Mouse (Mus musculus): ENCODE data around the gene Hist1h2ao. TPM values are rescaled to one million over a fixed set of nuclear protein-coding genes. Genes with fewer than 3 reads are reported as not detected.
"Not testable (repeated sequence)": the region's sequence is repeated elsewhere in the genome, so short reads cannot be mapped to it uniquely, and the experiment has no call there.

Hist1h2ao gene
- not detected in 2 replicates for polyA plus RNA-seq (2015; fragmentation: Nextera tagmentation; extraction: Ambion mirVana)

DNA sequence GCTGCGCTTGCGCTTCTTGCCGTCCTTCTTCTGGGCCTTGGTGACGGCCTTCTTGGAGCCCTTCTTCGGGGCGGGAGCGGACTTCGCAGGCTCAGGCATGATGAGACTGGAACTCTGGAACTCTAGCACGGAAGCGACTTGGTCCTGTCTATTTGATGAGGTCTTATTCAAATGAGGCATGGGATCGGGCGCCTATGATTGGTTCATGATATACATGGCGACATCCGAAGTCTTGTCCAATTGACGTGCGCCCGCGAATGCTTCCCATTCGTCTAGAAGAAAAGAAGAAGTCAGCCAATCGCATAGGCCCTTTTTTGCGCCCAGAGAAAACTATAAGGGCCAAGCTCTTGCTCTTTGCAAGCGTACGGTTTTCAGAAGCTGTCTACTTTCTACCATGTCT lies at the start of gene Hist1h2ao, which contains the start of gene Hist1h2bq:
TSS of gene Hist1h2ao (plus strand) at position 393 of the 400 bp plus-strand sequence.
TSS of gene Hist1h2bq (minus strand) at position 125 of the 400 bp plus-strand sequence.
- WGBS: no CpG with 5 or more reads among the region's 23 CpGs
- H3K4me3 ChIP-seq (replicated peaks; ENCODE audit: low read length): not testable (repeated sequence)
- peak; percentile 97 for ATAC-seq

DNA sequence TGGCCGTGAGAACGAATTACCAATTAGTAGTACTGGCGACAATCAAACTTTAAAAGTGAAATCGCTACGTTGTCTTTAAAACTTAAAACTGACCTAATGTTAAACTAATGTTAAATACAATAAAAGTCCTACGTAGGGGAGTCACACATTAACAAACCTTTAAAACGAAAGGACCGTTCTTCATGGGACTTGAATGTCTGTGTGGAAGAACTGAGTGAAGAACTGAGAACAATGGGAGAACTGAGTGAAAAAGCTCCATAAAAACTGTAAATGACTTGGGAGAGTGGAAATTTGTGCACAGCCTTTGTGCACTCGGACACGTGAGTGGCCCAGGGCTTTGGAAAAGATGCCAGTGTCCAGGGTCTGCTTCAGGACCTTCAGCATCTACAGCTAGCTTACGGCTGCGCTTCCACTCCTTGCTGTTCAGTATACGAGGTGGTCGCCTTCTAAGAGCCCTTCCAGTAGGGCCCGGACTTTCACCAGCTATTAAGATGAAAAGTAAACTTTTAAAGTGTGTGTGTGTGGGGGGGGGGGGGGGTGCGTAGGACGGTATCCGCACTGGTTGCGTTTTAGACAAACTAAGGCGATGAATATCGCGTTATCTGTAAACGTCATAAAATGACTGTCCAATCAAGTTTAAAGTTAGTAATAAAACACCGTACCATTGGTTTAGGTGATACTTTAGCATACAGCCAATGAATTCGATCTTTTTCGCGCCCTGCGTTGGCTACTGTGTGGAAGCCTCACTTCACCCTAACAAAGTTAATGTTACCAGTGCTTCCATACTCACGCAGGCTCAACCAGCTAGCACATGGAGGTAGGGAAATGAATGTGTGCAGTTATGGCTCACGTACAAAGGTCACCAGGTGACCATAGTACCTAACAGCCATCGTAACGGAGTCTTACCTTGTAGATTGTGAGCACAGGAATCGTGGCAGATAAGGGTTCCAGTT lies 31.2 kb upstream of the Hist1h2ao start:
- peak overlapping the region; percentile 71 for H3K9ac ChIP-seq (replicated peaks; ENCODE audit: low read depth, low read length)
- no peaks in the 10 kb centered on the region for H3K9me3 ChIP-seq (ENCODE audit: control insufficient read depth, low read length)
- no peaks in the 10 kb centered on the region for H3K27me3 ChIP-seq (replicated peaks; ENCODE audit: control insufficient read depth, insufficient read depth, low read length)
- H3K36me3 ChIP-seq (ENCODE audit: control insufficient read depth, insufficient read depth): no peaks in the 10 kb centered on the region
- ATAC-seq: peak; percentile 93
- WGBS: 3% methylated on average over 33 of the region's 33 CpGs
- peaks cover 28% of the 10 kb centered on the region for H3K4me1 ChIP-seq (replicated peaks; ENCODE audit: control insufficient read depth, insufficient read depth, low read length)
- peak overlapping the region; percentile 95 for H3K4me2 ChIP-seq (ENCODE audit: low read length)
- peak overlapping the region; percentile 87 for H3K27ac ChIP-seq (ENCODE audit: low read length)
- H3K4me3 ChIP-seq (replicated peaks; ENCODE audit: low read length): peak overlapping the region; percentile 71

More for the DNA sequence above, at the start of gene Hist1h2ao, which contains the start of gene Hist1h2bq:
- H3K4me2 ChIP-seq (ENCODE audit: low read length); H3K9ac ChIP-seq (replicated peaks; ENCODE audit: low read depth, low read length); H3K27me3 ChIP-seq (replicated peaks; ENCODE audit: control insufficient read depth, insufficient read depth, low read length); H3K4me1 ChIP-seq (replicated peaks; ENCODE audit: control insufficient read depth, insufficient read depth, low read length); H3K36me3 ChIP-seq (ENCODE audit: control insufficient read depth, insufficient read depth); H3K27ac ChIP-seq (ENCODE audit: low read length); H3K9me3 ChIP-seq (ENCODE audit: control insufficient read depth, low read length): not testable (repeated sequence)

DNA sequence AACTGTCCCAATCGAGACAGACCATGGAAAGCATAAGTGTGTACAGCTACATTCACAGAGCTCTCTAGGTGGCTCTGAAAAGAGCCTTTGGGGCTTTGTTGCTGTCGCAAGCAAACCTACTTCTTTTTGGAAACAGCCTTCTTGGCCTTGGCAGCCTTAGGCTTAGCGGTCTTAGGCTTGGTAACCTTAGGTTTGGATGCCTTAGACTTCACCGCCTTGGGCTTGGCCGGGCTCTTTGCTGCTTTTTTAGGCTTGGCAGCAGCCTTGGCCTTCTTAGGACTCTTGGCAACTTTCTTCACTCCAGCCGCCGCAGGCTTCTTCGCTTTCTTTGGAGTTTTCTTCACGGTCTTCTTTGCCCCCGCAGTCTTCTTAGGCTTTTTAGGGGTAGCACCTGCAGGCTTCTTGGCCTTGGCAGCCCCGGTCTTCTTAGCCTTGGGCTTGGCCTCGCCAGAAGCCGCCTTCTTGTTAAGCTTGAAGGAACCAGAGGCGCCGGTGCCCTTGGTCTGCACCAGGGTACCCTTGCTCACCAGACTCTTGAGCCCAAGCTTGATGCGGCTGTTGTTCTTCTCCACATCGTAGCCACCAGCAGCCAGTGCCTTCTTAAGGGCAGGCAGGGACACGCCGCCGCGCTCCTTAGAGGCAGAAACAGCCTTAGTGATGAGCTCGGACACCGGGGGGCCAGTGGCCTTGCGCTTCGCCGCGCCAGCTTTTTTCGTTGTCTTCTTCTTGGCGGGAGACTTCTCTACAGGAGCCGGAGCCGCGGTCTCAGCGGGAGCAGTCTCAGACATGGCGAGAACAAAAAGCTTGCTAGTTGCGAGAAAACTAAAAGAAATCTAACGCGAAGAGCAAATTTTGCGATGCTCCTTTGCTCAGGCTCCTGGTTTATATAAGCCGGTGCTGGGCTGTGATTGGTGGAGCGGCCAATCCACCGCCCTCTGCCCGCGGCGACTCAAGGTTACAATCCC lies 30.2 kb upstream of the Hist1h2ao start, which contains the start of gene Hist1h1b:
TSS of gene Hist1h1b (minus strand) at position 859 of the 965 bp plus-strand sequence.
- 0 out of 2 replicates have a peak, but pooled peaks have one; percentile 6 for ATAC-seq

DNA sequence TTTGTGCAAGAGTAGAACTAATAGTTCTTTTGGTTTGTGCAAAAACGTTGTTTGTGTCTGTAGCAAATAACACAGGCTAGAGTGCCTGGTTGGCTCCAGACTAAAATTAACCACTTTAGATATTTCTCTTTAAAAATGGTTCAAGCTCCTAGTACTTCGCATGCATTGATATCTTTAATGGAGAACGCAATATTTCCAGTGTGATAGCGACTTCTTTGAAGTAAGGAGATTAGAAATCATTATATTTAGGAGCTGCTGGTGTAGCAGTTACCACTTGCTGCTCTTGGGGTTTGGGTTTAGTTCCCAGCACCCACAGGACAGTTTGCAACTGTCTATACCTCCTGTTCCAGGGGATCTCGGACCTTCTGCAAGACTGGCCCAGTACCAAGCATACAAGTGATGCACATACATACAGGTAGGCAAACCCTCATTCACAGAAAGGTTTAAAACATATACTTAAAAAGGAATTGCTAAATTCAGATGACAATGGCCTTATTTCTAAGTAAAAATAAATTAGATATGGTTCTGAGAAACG lies 29.2 kb upstream of the Hist1h2ao start:
- H3K4me3 ChIP-seq (replicated peaks; ENCODE audit: low read length): no peak overlapping the region
- no peak for ATAC-seq
- peaks cover 37% of the 10 kb centered on the region for H3K4me1 ChIP-seq (replicated peaks; ENCODE audit: control insufficient read depth, insufficient read depth, low read length)
- no peaks in the 10 kb centered on the region for H3K27me3 ChIP-seq (replicated peaks; ENCODE audit: control insufficient read depth, insufficient read depth, low read length)
- no peaks in the 10 kb centered on the region for H3K36me3 ChIP-seq (ENCODE audit: control insufficient read depth, insufficient read depth)
- H3K9me3 ChIP-seq (ENCODE audit: control insufficient read depth, low read length): no peaks in the 10 kb centered on the region
- H3K4me2 ChIP-seq (ENCODE audit: low read length): no peak overlapping the region
- 47% methylated on average over 6 of the region's 6 CpGs for WGBS
- H3K9ac ChIP-seq (replicated peaks; ENCODE audit: low read depth, low read length): no peak overlapping the region
- H3K27ac ChIP-seq (ENCODE audit: low read length): peak overlapping the region; percentile 44; the same call in 1 of the 2 replicates

More for the DNA sequence above, 30.2 kb upstream of the Hist1h2ao start, which contains the start of gene Hist1h1b:
- no peaks in the 10 kb centered on the region for H3K9me3 ChIP-seq (ENCODE audit: control insufficient read depth, low read length)
- peak within 1 kb of the TSS; percentile 95 for H3K4me2 ChIP-seq (ENCODE audit: low read length)
- peak within 1 kb of the TSS; percentile 71 for H3K9ac ChIP-seq (replicated peaks; ENCODE audit: low read depth, low read length)
- under 1% methylated on average over 44 of the region's 44 CpGs for WGBS
- H3K36me3 ChIP-seq (ENCODE audit: control insufficient read depth, insufficient read depth): no peaks in the 10 kb centered on the region
- peaks cover 33% of the 10 kb centered on the region for H3K4me1 ChIP-seq (replicated peaks; ENCODE audit: control insufficient read depth, insufficient read depth, low read length)
- no peaks in the 10 kb centered on the region for H3K27me3 ChIP-seq (replicated peaks; ENCODE audit: control insufficient read depth, insufficient read depth, low read length)
- H3K4me3 ChIP-seq (replicated peaks; ENCODE audit: low read length): peak within 1 kb of the TSS; percentile 71
- H3K27ac ChIP-seq (ENCODE audit: low read length): peak within 1 kb of the TSS; percentile 87

DNA sequence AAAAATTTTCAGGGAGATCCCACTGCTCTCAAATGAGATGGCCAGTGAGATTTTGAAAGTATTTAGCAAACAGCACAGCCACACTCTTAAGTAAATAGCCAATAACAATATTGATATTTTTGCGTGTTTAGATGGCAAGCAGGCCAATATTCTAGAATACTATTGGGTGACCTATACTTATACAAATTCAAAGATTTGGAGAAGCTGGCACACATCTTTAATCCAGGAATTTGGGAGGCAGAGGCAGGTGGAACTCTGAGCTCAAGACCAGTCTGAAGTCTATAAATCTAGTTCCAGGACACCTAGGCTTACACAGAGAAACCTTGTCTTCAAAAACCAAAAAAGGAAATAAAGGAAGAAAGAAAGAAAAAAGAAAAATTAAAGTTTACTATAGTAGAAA lies 28.6 kb upstream of the Hist1h2ao start:
- Histone ChIP-seq H3K36me3 (ENCODE audit: control insufficient read depth, insufficient read depth) (no peaks in the 10 kb centered on the region), H3K9me3 (ENCODE audit: control insufficient read depth, low read length) (no peaks in the 10 kb centered on the region), H3K27ac (ENCODE audit: low read length) (no peak overlapping the region), H3K27me3 (replicated peaks; ENCODE audit: control insufficient read depth, insufficient read depth, low read length) (no peaks in the 10 kb centered on the region), H3K9ac (replicated peaks; ENCODE audit: low read depth, low read length) (no peak overlapping the region), H3K4me1 (replicated peaks; ENCODE audit: control insufficient read depth, insufficient read depth, low read length) (peaks cover 38% of the 10 kb centered on the region), H3K4me2 (ENCODE audit: low read length) (no peak overlapping the region), H3K4me3 (replicated peaks; ENCODE audit: low read length) (no peak overlapping the region)
- WGBS: 97% methylated on average over 1 of the region's 1 CpGs
- no peak for ATAC-seq

DNA sequence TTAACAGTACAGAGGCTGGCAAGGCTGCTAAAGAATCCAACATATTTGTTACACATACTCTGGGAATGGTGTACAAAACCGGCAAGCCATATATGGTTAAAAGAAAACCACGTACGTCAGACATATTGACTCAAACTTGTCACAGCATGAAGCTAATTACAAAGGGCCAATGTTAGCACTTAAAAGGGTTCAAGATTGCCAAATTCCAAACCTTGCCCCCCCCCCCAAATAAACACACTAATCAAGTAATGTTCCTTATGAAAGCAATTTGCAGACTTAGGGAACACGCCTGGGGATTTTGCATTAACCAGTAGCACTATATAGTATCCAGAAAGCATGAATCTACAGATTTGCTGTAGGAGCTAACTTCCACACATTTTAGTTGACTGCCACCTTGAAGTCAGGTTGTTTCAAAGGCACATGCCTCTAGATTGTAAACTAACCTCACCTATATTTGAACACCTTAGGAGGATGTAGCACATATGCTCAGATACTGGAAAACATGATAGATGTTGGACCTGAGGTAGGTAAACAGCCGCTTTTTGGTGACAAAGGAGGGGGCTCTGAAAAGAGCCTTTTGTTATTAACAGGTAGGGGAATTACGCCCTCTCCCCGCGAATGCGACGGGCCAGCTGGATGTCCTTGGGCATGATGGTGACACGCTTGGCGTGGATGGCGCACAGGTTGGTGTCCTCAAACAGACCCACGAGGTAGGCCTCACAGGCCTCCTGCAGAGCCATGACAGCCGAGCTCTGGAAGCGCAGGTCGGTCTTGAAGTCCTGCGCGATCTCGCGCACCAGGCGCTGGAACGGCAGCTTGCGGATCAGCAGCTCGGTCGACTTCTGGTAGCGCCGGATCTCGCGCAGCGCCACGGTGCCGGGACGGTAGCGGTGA lies 27.7 kb upstream of the Hist1h2ao start:
- H3K9me3 ChIP-seq (ENCODE audit: control insufficient read depth, low read length); H3K36me3 ChIP-seq (ENCODE audit: control insufficient read depth, insufficient read depth); ATAC-seq; H3K27me3 ChIP-seq (replicated peaks; ENCODE audit: control insufficient read depth, insufficient read depth, low read length): not testable (repeated sequence)
- H3K9ac ChIP-seq (replicated peaks; ENCODE audit: low read depth, low read length): peak overlapping the region; percentile 59
- peak overlapping the region; percentile 79 for H3K27ac ChIP-seq (ENCODE audit: low read length)
- peaks cover 38% of the 10 kb centered on the region for H3K4me1 ChIP-seq (replicated peaks; ENCODE audit: control insufficient read depth, insufficient read depth, low read length)
- H3K4me2 ChIP-seq (ENCODE audit: low read length): peak overlapping the region; percentile 76
- WGBS: 0% methylated on average over 16 of the region's 35 CpGs
- peak overlapping the region; percentile 49 for H3K4me3 ChIP-seq (replicated peaks; ENCODE audit: low read length)

DNA sequence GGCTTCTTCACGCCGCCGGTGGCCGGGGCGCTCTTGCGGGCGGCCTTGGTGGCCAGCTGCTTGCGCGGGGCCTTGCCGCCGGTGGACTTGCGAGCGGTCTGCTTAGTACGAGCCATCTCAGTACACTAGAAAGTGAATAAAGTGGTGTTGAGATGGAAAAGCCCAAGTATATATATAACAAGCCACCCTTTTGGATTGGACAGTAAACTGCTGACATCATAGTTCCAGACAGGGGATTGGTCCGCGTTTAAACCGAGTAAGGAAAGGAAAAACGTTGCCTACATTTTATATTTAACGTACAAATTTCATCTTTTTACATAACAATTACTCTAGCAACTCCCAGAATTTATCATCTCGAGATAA lies 27.0 kb upstream of the Hist1h2ao start, which contains the start of gene Hist1h3i:
TSS of gene Hist1h3i (minus strand) at position 116 of the 363 bp plus-strand sequence.
- H3K9ac ChIP-seq (replicated peaks; ENCODE audit: low read depth, low read length): peak within 1 kb of the TSS; percentile 59
- peak within 1 kb of the TSS; percentile 76 for H3K4me2 ChIP-seq (ENCODE audit: low read length)
- H3K4me1 ChIP-seq (replicated peaks; ENCODE audit: control insufficient read depth, insufficient read depth, low read length): peaks cover 42% of the 10 kb centered on the region
- no peaks in the 10 kb centered on the region for H3K9me3 ChIP-seq (ENCODE audit: control insufficient read depth, low read length)
- ATAC-seq: peak; percentile 77
- H3K36me3 ChIP-seq (ENCODE audit: control insufficient read depth, insufficient read depth): no peaks in the 10 kb centered on the region
- peak within 1 kb of the TSS; percentile 79 for H3K27ac ChIP-seq (ENCODE audit: low read length)
- H3K4me3 ChIP-seq (replicated peaks; ENCODE audit: low read length): peak within 1 kb of the TSS; percentile 49
- WGBS: under 1% methylated on average over 14 of the region's 20 CpGs
- no peaks in the 10 kb centered on the region for H3K27me3 ChIP-seq (replicated peaks; ENCODE audit: control insufficient read depth, insufficient read depth, low read length)

DNA sequence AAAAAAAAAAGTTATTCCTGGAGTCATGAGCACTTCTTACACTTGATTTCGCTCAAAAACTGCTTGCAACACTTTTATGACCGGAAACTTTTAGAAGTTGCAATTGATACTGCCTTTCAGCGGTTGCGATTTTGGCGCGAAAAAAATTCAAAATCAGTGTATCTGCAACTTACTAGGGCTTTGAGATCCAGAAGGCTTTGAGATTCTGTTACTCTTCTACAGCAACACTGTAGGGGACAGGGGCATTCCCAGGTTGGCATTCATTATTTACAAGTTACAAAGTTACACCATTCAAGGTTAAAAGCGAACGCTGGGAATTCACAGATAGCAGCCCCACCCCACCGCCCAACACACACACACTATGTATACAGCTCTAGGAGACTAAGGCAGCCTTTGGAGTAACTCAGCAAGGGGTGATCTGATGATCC lies 26.5 kb upstream of the Hist1h2ao start:
- Histone ChIP-seq H3K36me3 (ENCODE audit: control insufficient read depth, insufficient read depth) (no peaks in the 10 kb centered on the region), H3K9ac (replicated peaks; ENCODE audit: low read depth, low read length) (no peak overlapping the region), H3K9me3 (ENCODE audit: control insufficient read depth, low read length) (no peaks in the 10 kb centered on the region), H3K4me1 (replicated peaks; ENCODE audit: control insufficient read depth, insufficient read depth, low read length) (peaks cover 45% of the 10 kb centered on the region), H3K27ac (ENCODE audit: low read length) (peak overlapping the region; percentile 72), H3K4me2 (ENCODE audit: low read length) (peak overlapping the region; percentile 56), H3K4me3 (replicated peaks; ENCODE audit: low read length) (peak overlapping the region; percentile 41), H3K27me3 (replicated peaks; ENCODE audit: control insufficient read depth, insufficient read depth, low read length) (no peaks in the 10 kb centered on the region)
- no peak for ATAC-seq
- WGBS: under 1% methylated on average over 9 of the region's 9 CpGs

Measured in forebrain, embryonic 16.5 days (tissue).